Mouse (Mus musculus) neural tube, embryonic 15.5 days (tissue): ENCODE data around the gene Adipor1. TPM values are rescaled to one million over a fixed set of nuclear protein-coding genes. Genes with fewer than 3 reads are reported as not detected.

Experiments
- ATAC-seq: fragments of 200-750 bp; cut with Nextera tagmentation; 2 replicates; pipeline ENCODE4 v1.8.0; 2017; ENCODE audit warnings: mild to moderate bottlenecking, moderate TSS enrichment, moderate library complexity; ENCODE audit not compliant: low FRiP score
- H3K27ac ChIP-seq: fragments of 300-500 bp; sonication (generic); replicated peaks from 2 replicates; pipeline ENCODE4 v1.5.1; 2015; ENCODE audit warnings: mild to moderate bottlenecking, inconsistent platforms
- H3K27me3 ChIP-seq: fragments of 300-500 bp; sonication (generic); replicated peaks from 2 replicates; pipeline ENCODE4 v1.6.1; 2015; ENCODE audit warnings: inconsistent platforms
- H3K36me3 ChIP-seq: fragments of 300-500 bp; sonication (generic); 2 replicates; pipeline ENCODE4 v1.6.1; 2015; ENCODE audit warnings: inconsistent platforms
- H3K4me1 ChIP-seq: fragments of 300-500 bp; sonication (generic); 2 replicates; pipeline ENCODE4 v1.6.1; 2015; ENCODE audit warnings: inconsistent platforms
- H3K4me2 ChIP-seq: fragments of 300-500 bp; sonication (generic); 2 replicates; pipeline ENCODE4 v1.6.1; 2015; ENCODE audit warnings: inconsistent platforms, mild to moderate bottlenecking, moderate library complexity
- H3K4me3 ChIP-seq: fragments of 300-500 bp; sonication (generic); replicated peaks from 2 replicates; pipeline ENCODE4 v1.5.1; 2015; ENCODE audit warnings: mild to moderate bottlenecking, inconsistent platforms
- H3K9ac ChIP-seq: fragments of 300-500 bp; sonication (generic); replicated peaks from 2 replicates; pipeline ENCODE4 v1.6.1; 2015; ENCODE audit warnings: mild to moderate bottlenecking, inconsistent platforms
- H3K9me3 ChIP-seq: fragments of 300-500 bp; sonication (generic); replicated peaks from 2 replicates; pipeline ENCODE4 v1.6.1; 2016; ENCODE audit warnings: inconsistent platforms
- WGBS: fragments of 180-500 bp; shearing (Covaris S2); methylation state at CpG from one replicate; pipeline ENCODE4 v1.1.7; 2015; ENCODE audit warnings: mixed read lengths; 5-methylcytosine and 5-hydroxymethylcytosine counted together
- polyA plus RNA-seq: library from polyadenylated mRNA; unstranded; fragments of >200 nt; fragmentation: Nextera tagmentation; extraction: Ambion mirVana; gene quantifications from 2 replicates; pipeline ENCODE4 v1.2.1, GENCODE M21; 2015

The Adipor1 gene
- polyA plus RNA-seq, 1 experiment from 2014 or later, result 86.0 TPM

DNA sequence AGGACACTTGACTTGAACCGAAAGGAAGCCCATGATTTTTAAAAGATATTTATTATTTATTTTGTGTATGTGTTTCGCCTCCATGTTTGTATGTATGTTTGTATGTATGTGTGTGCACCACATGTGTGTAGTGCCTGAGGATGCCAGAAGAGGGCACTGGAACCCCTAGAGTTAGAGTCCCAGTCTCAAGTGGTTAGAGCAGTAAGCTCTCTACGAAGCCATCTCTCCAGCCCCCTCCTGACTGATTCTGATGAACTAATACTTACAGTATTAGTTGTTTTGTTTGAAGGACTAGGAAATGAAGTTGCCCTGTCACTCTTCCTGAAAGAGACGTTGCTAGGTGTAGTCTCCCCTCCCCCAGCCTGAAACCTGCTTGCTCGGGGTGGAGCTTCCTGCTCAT is 15.4 kb upstream of the Adipor1 start:
- Histone ChIP-seq H3K4me1 (no peaks in the 10 kb centered on the region), H3K36me3 (no peaks in the 10 kb centered on the region), H3K4me3 (no peak overlapping the region), H3K9ac (no peak overlapping the region), H3K27me3 (no peaks in the 10 kb centered on the region), H3K27ac (no peak overlapping the region), H3K4me2 (no peak overlapping the region), H3K9me3 (0 out of 2 replicates have a peak, but pooled peaks cover 3% of the 10 kb centered on the region)
- 57% methylated on average over 5 of the region's 5 CpGs for WGBS
- ATAC-seq, result no peak

DNA sequence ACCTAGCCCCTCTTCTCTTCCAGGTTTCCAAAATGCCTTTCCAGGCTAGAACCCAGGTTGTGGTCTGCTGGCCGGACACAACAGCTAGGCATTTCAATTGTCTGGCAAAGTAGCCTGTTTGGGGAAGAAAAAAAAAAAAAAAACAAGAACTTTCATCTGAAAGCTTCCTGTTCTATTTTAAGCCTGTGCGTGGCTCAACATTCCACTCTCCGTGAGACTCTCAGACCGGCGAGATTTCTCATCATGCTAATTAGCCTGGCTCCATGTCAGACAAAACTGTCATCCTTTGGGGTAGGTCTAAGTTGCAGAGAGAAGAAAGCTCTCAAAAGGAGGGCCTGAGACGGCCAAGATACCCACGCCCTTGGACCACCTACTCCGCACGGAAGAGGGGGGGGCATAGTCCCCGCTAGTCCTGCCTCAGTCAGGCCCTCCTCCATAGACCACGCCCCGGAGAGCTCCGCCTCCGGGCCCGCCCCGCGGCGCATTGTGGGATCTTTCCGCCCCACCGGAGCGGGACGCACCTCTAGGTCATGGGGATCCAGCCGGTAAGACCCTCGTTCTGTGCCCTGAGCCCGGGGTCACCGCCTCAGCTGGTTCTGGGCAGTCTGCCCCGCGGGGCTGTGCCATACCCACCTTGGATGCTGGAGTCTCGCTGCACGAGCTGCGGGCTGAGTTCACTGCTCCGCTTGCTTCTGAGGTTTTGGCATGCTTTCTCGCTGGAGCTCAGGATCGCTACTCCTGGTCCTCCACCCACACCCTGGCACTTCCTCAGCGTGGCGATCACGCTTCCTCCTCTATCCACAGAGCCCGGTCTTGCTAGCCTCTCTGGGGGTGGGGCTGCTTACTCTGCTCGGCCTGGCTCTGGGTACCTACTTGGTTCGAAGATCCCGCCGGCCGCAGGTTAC is 9.4 kb upstream of the Adipor1 start, which contains the start of gene Cyb5r1:
Gene Cyb5r1, plus strand, starts transcription at position 51 of the 905 bp plus-strand sequence.
- Histone ChIP-seq H3K4me2 (peak within 1 kb of the TSS; percentile 97), H3K36me3 (peaks cover 9% of the 10 kb centered on the region), H3K27me3 (no peaks in the 10 kb centered on the region), H3K9ac (peak within 1 kb of the TSS; percentile 68), H3K9me3 (no peaks in the 10 kb centered on the region), H3K4me3 (peak within 1 kb of the TSS; percentile 79), H3K4me1 (peaks cover 10% of the 10 kb centered on the region), H3K27ac (peak within 1 kb of the TSS; percentile 37; the same call in 1 of the 2 replicates)
- under 1% methylated on average over 43 of the region's 43 CpGs for WGBS
- peak; percentile 94 for ATAC-seq

DNA sequence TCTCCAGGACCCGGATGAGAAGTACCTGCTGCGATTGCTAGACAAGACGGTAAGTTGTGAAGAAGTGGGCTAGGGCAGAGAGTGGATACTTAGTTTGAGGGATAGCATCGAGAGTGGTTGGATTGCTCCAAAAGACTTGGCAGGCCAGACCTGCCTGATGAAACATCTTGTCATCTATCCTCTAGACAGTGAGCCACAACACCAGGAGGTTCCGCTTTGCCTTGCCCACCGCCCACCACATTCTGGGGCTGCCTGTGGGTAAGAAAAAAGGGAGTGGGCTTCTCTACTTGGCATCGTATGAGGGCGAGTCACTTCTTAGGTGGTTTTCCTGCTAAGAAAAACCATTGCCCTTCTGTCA is 8.8 kb upstream of the Adipor1 start:
- peak overlapping the region; percentile 68 for H3K9ac ChIP-seq
- no peaks in the 10 kb centered on the region for H3K9me3 ChIP-seq
- ATAC-seq, result 0 out of 2 replicates have a peak, but pooled peaks have one; percentile 38
- H3K27ac ChIP-seq, result no peak overlapping the region
- H3K36me3 ChIP-seq, result peaks cover 9% of the 10 kb centered on the region
- 33% methylated on average over 8 of the region's 8 CpGs for whole genome bisulfite sequencing
- H3K27me3 ChIP-seq, result no peaks in the 10 kb centered on the region
- H3K4me2 ChIP-seq, result peak overlapping the region; percentile 97
- H3K4me3 ChIP-seq, result peak overlapping the region; percentile 79
- peaks cover 10% of the 10 kb centered on the region for H3K4me1 ChIP-seq

DNA sequence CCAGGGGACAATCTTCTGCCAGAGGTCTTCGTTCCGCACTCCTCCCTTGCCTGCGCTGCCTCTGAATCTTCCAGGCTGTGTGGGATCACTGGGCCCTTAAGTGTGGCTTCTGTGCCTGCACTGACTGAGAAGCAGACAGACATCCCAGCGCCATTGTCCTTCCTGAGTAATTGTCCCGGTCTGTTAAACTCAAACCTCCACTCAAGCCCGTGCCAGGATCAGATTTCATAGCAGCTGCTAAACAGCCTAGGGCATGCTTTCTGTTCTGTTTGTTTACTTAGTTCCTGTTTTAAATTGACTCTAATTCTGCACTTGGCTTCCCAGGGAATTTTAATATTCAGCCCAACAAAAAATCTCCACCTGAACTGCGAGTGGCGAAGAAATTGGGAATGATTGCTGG is 7.1 kb upstream of the Adipor1 start:
- Histone ChIP-seq H3K4me2 (no peak overlapping the region), H3K36me3 (peaks cover 9% of the 10 kb centered on the region), H3K9me3 (no peaks in the 10 kb centered on the region), H3K9ac (no peak overlapping the region), H3K4me3 (no peak overlapping the region), H3K27me3 (no peaks in the 10 kb centered on the region), H3K4me1 (peaks cover 10% of the 10 kb centered on the region), H3K27ac (no peak overlapping the region)
- 72% methylated on average over 8 of the region's 8 CpGs for WGBS
- ATAC-seq, result no peak

DNA sequence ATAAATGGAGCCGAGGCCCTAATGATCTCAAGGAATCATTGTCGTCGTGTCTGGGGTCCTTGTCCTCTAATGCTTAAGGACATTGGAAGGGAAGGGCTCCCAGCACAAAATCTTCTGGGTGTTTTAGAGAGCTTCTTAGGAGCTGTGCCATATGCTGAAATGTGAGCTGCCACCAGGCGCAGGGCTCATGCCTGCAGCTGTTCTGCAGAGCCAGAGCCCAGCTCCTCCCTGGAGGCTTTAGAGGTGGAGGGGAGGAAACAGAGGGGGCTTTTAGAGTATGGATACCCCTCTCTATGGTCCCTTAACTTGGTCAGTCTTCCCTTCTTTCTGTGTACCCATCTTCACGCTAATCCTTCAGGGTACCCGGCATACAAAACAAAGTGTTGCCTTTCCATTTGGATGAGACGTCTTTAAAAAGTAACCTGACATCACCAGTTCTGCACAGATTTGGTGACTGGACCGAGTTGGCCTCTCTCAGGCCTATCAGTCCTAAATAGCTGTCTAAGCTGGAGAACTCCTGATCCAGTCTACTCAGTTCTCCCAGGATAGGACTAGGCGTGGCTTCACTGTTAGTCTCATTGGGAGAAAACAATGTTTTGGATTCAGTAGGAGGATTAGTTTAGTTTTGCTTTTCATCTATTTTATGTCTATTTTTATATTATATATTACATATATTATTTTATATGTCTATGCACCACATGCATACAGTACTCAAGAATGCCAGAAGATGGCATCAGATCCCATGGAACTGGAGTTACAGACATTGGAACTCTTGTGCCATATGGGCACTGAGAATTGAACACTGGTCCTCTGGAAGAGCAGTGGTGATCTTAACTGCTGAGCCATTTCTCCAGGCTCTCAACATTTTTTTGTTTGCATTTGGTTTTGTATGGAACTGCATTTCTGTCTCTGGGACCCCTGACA is 3.2 kb upstream of the Adipor1 start:
- H3K4me3 ChIP-seq, result no peak overlapping the region
- no peak overlapping the region for H3K4me2 ChIP-seq
- ATAC-seq, result no peak
- H3K27ac ChIP-seq, result no peak overlapping the region
- H3K4me1 ChIP-seq, result peaks cover 20% of the 10 kb centered on the region
- H3K27me3 ChIP-seq, result no peaks in the 10 kb centered on the region
- no peaks in the 10 kb centered on the region for H3K9me3 ChIP-seq
- no peak overlapping the region for H3K9ac ChIP-seq
- 96% methylated on average over 9 of the region's 9 CpGs for WGBS
- peaks cover 9% of the 10 kb centered on the region for H3K36me3 ChIP-seq

DNA sequence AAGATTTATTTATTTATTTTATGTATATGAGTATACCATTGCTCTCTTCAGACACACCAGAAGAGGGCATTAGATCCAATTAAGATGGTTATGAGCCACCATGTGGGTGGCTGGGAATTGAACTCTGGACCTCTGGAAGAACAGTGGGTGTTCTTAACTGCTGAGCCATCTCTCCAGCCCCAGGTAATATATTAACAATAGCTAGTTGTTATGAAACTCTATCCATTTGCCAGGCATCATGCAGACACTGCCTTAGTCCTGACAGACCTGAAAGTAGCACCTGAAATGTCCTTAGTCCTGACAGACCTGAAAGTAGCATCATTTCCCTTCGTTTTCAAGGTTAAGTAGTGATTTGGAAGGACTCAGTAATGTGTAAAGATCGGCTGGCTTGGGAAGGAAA is 1.1 kb upstream of the Adipor1 start:
- Histone ChIP-seq H3K36me3 (peaks cover 7% of the 10 kb centered on the region), H3K4me3 (no peak overlapping the region), H3K4me2 (no peak overlapping the region), H3K27ac (0 out of 2 replicates have a peak overlapping the region, but pooled peaks have one; percentile 96), H3K27me3 (no peaks in the 10 kb centered on the region), H3K9me3 (no peaks in the 10 kb centered on the region), H3K4me1 (peaks cover 38% of the 10 kb centered on the region), H3K9ac (no peak overlapping the region)
- ATAC-seq, result no peak
- WGBS, result 47% methylated on average over 2 of the region's 2 CpGs

DNA sequence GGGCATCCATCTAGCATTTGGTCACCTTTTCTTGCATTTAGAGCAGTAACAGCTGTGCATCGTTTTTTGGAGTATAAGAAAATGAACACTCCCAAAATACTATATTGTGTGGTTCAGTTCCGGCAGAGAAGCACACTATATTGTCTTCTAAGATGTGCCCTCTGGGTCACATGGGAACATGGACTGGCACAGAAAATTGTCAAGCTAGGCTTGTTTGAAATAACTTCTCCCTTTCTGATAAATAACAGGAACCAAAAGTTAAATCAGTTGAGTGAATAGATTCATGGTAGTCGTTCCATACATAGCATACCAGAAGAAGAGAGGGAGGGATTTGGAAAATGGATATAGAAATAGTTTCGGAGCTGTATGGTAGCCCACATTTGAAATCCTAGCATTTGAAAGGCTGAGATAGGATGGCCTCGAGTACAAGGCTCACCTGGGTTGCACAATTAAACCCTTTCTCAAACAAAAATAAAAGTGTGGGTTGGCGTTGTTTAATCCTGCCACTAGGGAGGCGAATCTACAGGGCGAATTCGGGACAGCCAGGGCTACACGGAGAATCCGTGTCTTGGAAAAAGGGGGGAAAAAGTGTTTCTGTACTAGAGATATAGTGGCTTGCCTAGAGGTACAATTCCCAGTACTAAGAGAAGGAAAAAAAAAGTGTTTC is 544 bp upstream of the Adipor1 start:
- peak overlapping the region; percentile 96 for H3K27ac ChIP-seq
- WGBS, result 15% methylated on average over 11 of the region's 11 CpGs
- peak; percentile 13; the same call in 1 of the 2 replicates for ATAC-seq
- peak overlapping the region; percentile 43 for H3K9ac ChIP-seq
- no peaks in the 10 kb centered on the region for H3K27me3 ChIP-seq
- no peaks in the 10 kb centered on the region for H3K9me3 ChIP-seq
- H3K4me3 ChIP-seq, result peak overlapping the region; percentile 74
- peaks cover under 1% of the 10 kb centered on the region; the same call in 1 of the 2 replicates for H3K36me3 ChIP-seq
- H3K4me2 ChIP-seq, result peak overlapping the region; percentile 75
- peaks cover 44% of the 10 kb centered on the region for H3K4me1 ChIP-seq

DNA sequence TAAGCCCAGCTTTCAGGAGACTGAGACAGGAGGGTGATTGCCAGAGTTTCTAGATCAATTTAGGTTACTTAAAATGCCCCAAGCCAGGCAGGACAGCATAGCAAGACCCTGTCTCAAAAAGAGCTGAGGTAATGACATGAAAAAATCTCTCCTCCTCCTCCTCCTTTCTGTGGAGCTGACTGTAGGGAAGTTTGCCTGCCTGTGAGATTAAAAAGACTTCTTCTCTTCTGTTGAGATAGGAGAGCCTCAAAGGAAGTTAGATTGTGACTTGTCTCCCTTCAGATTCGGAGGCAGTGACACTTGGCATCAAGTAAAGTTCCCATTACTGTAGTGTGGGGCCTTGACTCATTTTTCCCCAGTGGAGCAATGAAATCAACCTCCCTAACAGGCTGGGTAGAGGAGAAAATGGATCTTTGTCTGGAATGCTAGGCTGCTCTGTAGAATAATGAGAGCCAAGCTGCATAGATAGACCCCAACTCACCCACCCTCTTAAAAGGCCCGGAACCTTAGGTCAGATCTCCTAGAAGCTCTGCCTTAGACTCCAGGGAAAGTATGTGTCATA is 3.3 kb downstream of the Adipor1 start:
- Histone ChIP-seq H3K36me3 (no peaks in the 10 kb centered on the region), H3K4me2 (no peak overlapping the region), H3K4me1 (peaks cover 63% of the 10 kb centered on the region), H3K9me3 (no peaks in the 10 kb centered on the region), H3K4me3 (no peak overlapping the region), H3K27me3 (no peaks in the 10 kb centered on the region), H3K9ac (no peak overlapping the region), H3K27ac (peak overlapping the region; percentile 33; the same call in 1 of the 2 replicates)
- ATAC-seq, result no peak
- WGBS, result 81% methylated on average over 2 of the region's 2 CpGs

DNA sequence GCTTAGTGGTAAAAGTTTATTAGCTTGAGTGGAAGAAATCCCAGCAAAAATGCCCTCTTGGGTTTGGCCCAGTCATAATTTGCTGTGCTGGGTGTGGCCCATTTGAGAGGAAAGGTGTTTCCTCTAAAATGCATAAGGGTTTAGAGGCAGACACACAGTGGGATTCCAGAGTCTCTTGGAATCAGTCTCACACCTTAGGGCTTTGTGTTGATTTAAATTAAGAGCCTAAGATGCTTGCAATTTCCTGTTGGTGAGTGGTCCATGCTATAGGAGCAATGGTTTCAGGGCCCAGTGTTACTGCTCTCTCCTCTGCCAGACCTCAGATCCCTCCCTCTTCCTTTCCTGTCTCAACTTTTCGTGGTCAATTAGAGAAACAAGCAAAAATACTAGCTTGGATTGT is 4.0 kb downstream of the Adipor1 start:
- no peak overlapping the region for H3K4me3 ChIP-seq
- ATAC-seq, result no peak
- 76% methylated on average over 1 of the region's 1 CpGs for WGBS
- H3K4me1 ChIP-seq, result peaks cover 61% of the 10 kb centered on the region
- no peaks in the 10 kb centered on the region for H3K9me3 ChIP-seq
- H3K27me3 ChIP-seq, result no peaks in the 10 kb centered on the region
- H3K36me3 ChIP-seq, result peaks cover 6% of the 10 kb centered on the region
- H3K9ac ChIP-seq, result no peak overlapping the region
- H3K4me2 ChIP-seq, result no peak overlapping the region
- peak overlapping the region; percentile 37; the same call in 1 of the 2 replicates for H3K27ac ChIP-seq

DNA sequence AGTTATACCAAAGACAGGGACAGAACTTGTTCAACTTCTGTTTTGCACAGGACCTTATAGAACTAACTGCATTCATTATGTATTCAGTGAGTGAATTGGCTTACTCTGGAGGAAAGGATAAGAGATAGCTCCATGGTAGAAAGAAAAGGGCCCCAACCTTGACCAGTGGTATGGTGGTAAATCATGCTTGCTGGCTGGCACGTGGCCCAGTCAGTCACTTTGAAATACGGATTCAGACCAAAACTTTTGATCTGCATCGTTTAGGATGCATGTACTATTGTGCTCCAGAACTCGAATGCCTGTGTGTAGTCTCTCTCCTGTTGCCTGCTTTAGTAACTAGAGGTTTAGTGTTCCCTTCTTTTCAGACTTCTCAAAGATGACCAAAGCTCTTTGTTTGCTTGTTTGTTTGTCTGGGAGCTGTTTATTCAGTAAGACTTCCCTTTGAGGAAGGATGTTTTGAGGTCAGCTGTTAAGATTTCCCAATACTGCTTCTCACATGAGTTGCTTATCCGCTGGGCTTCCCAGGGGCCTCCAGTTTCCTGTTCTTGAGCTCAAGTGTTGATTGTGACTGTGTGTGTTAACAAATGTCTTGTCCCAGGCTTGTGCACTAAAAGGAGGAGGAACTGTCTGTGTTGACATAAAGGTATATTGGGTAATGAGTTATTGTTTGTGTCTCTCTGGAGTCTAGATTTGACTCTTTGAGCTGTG is 4.7 kb downstream of the Adipor1 start:
- Histone ChIP-seq H3K27me3 (no peaks in the 10 kb centered on the region), H3K27ac (peak overlapping the region; percentile 37), H3K4me3 (no peak overlapping the region), H3K4me1 (peaks cover 54% of the 10 kb centered on the region), H3K36me3 (peaks cover 13% of the 10 kb centered on the region), H3K9ac (no peak overlapping the region), H3K4me2 (0 out of 2 replicates have a peak overlapping the region, but pooled peaks have one; percentile 2), H3K9me3 (no peaks in the 10 kb centered on the region)
- WGBS, result 21% methylated on average over 5 of the region's 5 CpGs
- ATAC-seq, result no peak
